Mouse (Mus musculus) stomach, embryonic 15.5 days (tissue): ENCODE measurements around the gene C1rl. TPM values are rescaled to one million over a fixed set of nuclear protein-coding genes. Genes with fewer than 3 reads are reported as not detected.
"Not testable (repeated sequence)": the region's sequence is repeated elsewhere in the genome, so short reads cannot be mapped to it uniquely, and the experiment has no call there.

Experiments used
- ATAC-seq: fragments of 200-750 bp; cut with Nextera tagmentation; 2 replicates; pipeline ENCODE4 v1.8.0; 2017; ENCODE audit warnings: low read depth, moderate number of reproducible peaks, moderate TSS enrichment; ENCODE audit not compliant: insufficient read depth, low FRiP score
- H3K27ac ChIP-seq: fragments of 300-500 bp; sonication (generic); 2 replicates; pipeline ENCODE4 v1.5.1; 2015; ENCODE audit warnings: mild to moderate bottlenecking, inconsistent platforms
- H3K27me3 ChIP-seq: fragments of 300-500 bp; sonication (generic); replicated peaks from 2 replicates; pipeline ENCODE4 v1.6.1; 2015; ENCODE audit warnings: inconsistent platforms
- H3K36me3 ChIP-seq: fragments of 300-500 bp; sonication (generic); 2 replicates; pipeline ENCODE4 v1.6.1; 2015; ENCODE audit warnings: inconsistent platforms
- H3K4me1 ChIP-seq: fragments of 300-500 bp; sonication (generic); 2 replicates; pipeline ENCODE4 v1.6.1; 2015; ENCODE audit warnings: inconsistent platforms
- H3K4me2 ChIP-seq: fragments of 300-500 bp; sonication (generic); 2 replicates; pipeline ENCODE4 v1.6.1; 2015; ENCODE audit warnings: mild to moderate bottlenecking, inconsistent platforms
- H3K4me3 ChIP-seq: fragments of 300-500 bp; sonication (generic); replicated peaks from 2 replicates; pipeline ENCODE4 v1.5.1; 2015; ENCODE audit warnings: inconsistent platforms
- H3K9ac ChIP-seq: fragments of 300-500 bp; sonication (generic); 2 replicates; pipeline ENCODE4 v1.6.1; 2015; ENCODE audit warnings: inconsistent platforms
- H3K9me3 ChIP-seq: fragments of 300-500 bp; sonication (generic); 2 replicates; pipeline ENCODE4 v1.6.1; 2016; ENCODE audit warnings: inconsistent platforms
- WGBS: fragments of 180-500 bp; shearing (Covaris S2); methylation state at CpG from one replicate; pipeline ENCODE4 v1.1.7; 2015; 5-methylcytosine and 5-hydroxymethylcytosine counted together
- polyA plus RNA-seq: library from polyadenylated mRNA; unstranded; fragments of >200 nt; fragmentation: Nextera tagmentation; extraction: Ambion mirVana; gene quantifications from 2 replicates; pipeline ENCODE4 v1.2.1, GENCODE M21; 2015

The C1rl gene
- polyA plus RNA-seq, 1 experiment from 2014 or later = 2.2 TPM

DNA sequence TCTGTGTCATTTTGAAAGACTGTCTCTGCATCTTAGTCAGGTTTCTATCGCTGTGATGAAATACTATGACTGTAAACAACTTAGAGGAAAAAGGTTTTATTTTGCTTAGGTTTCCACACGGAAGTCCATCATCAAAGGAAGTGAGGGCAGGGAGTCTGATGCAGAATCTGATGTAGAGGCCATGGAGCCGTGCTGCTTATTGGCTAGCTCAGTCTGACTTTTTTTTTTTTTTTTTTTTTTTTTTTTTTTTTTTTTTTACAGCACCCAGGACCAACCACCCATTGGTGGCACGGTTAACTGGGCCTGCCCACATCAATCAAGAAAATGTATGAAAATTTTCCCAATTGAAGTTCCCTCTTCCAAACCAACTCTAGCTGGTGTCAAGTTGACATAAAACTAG, 4.0 kb upstream of the C1rl start:
- no peaks in the 10 kb centered on the region for H3K36me3 ChIP-seq
- ATAC-seq = no peak
- no peak overlapping the region for H3K27ac ChIP-seq
- H3K4me2 ChIP-seq = no peak overlapping the region
- H3K9ac ChIP-seq = no peak overlapping the region
- 73% methylated on average over 4 of the region's 4 CpGs for WGBS
- no peaks in the 10 kb centered on the region for H3K9me3 ChIP-seq
- no peaks in the 10 kb centered on the region for H3K27me3 ChIP-seq
- no peaks in the 10 kb centered on the region for H3K4me1 ChIP-seq
- H3K4me3 ChIP-seq = no peak overlapping the region

DNA sequence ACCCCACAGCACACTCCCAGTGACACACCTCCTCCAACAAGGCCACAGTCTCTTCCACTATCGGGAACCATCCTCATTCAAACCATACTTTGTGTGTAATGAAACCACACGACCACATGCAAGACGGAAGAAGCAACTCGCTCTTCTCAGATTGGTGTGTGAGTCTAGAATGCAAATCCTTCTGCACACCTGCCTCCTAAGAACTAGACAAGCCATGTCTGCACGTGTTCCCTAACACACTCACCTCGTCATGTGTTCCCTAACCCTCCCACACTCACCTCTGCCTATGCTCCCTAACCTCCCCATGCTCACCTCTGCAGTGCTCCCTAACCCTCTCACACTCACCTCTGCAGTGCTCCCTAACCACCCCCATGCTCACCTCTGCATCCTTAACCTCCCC, 1.5 kb upstream of the C1rl start:
- H3K4me2 ChIP-seq = no peak overlapping the region
- H3K9me3 ChIP-seq = no peaks in the 10 kb centered on the region
- no peaks in the 10 kb centered on the region for H3K27me3 ChIP-seq
- H3K4me3 ChIP-seq = no peak overlapping the region
- no peak overlapping the region for H3K9ac ChIP-seq
- no peak overlapping the region for H3K27ac ChIP-seq
- no peak for ATAC-seq
- WGBS = 78% methylated on average over 6 of the region's 6 CpGs
- H3K4me1 ChIP-seq = no peaks in the 10 kb centered on the region
- no peaks in the 10 kb centered on the region for H3K36me3 ChIP-seq

DNA sequence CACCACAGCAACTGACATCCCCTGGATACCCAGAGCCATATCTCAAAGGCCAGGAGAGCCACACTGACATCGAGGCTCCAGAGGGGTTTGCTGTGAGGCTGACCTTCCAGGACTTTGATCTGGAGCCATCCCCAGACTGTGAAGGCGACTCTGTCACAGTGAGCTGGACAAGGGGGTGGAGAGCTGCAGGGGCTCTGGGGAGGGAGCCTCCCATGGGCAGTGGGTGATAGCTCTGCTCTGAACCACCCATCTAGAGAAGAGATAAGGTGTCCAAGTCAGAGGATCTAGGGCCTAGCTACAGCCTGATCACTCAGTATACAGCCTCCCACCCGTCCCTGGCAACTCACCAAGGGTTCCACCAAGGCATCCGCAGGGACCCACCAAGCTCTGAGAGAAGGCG, 973 bp downstream of the C1rl start:
- 69% methylated on average over 5 of the region's 5 CpGs for WGBS
- Histone ChIP-seq H3K27me3 (no peaks in the 10 kb centered on the region), H3K9me3 (no peaks in the 10 kb centered on the region), H3K4me3 (no peak overlapping the region), H3K4me2 (no peak overlapping the region), H3K9ac (no peak overlapping the region), H3K27ac (peak overlapping the region; percentile 23; the same call in 1 of the 2 replicates), H3K4me1 (no peaks in the 10 kb centered on the region), H3K36me3 (no peaks in the 10 kb centered on the region)
- ATAC-seq = no peak; the same call in 1 of the 2 replicates

DNA sequence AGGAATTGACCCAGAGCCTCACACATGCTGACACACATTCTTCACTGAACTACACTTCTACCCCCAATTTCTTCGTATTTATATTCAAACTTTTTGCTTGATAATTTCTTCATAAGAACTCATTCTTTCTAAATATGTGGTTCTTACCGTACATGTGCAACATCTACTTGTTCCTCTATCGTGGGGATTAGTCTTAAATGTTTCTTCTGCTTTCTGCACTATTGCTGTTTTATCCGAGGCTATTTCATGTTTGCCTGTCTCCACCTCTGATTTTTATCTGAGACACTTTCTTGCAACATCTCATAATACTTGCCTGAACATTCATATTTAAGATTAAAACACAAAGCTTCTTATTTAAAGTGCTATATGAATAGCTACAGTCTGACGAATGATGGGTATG, 3.1 kb downstream of the C1rl start:
- Histone ChIP-seq H3K27me3 (no peaks in the 10 kb centered on the region), H3K4me3 (no peak overlapping the region), H3K27ac (no peak overlapping the region), H3K4me1 (no peaks in the 10 kb centered on the region), H3K9me3 (no peaks in the 10 kb centered on the region), H3K36me3 (no peaks in the 10 kb centered on the region), H3K9ac (no peak overlapping the region), H3K4me2 (no peak overlapping the region)
- 88% methylated on average over 5 of the region's 5 CpGs for WGBS
- ATAC-seq = no peak

DNA sequence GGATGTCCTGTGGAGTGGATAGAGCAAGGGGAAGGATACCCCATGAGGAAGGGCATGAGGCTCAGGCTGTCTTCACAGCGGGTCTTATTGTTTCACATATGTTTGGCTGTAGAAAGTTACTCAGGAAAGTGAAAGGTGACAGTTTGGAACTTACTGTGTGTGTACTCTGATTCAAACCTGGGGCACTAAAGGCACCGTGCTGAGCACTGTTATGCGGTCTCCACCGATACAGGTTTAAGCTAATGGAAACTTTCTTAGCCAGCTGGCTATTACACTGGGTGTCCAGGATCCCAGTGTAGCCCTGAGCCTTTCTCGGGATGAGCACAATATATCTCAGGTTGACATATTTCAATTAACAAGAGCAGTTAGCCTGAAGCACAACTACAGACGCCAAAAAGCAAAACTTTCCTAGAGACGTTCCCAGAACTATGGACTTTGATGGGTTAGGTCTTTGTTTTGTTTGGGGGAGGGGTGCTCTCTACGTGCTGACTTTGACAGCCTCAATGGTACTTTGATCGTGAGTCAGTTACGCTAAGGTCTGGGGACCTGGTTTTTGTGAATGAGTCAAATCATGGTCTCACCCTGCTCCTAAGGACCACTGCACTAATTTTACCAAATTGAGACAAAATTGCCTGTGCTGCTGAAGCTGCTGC, 7.1 kb downstream of the C1rl start:
- ATAC-seq = no peak
- no peaks in the 10 kb centered on the region for H3K27me3 ChIP-seq
- no peaks in the 10 kb centered on the region for H3K36me3 ChIP-seq
- WGBS = 43% methylated on average over 10 of the region's 10 CpGs
- H3K4me1 ChIP-seq = no peaks in the 10 kb centered on the region
- no peak overlapping the region for H3K4me2 ChIP-seq
- H3K4me3 ChIP-seq = no peak overlapping the region
- no peak overlapping the region for H3K9ac ChIP-seq
- H3K9me3 ChIP-seq = no peaks in the 10 kb centered on the region
- no peak overlapping the region for H3K27ac ChIP-seq

DNA sequence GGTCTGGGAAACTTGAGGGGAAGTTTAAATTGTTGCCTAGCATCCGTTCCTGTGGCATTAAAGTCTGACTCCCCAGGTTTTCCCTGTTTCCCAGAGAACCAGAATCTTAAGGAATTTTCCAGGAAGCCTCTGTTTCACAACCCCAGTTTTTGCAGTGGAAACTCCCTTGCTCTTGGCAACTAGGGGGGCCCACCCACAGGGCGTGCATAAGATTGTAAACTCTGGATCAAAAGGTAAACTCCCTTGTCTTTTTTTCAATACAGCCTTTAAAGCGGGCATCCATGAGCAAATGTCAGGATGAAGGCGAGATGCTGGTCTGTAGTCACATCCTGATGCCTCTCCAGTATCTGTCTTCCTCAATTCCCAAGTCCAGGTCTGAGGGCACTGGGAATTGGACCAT, 8.6 kb downstream of the C1rl start:
- H3K9ac ChIP-seq = no peak overlapping the region
- H3K4me1 ChIP-seq = no peaks in the 10 kb centered on the region
- 73% methylated on average over 4 of the region's 4 CpGs for WGBS
- H3K4me2 ChIP-seq = no peak overlapping the region
- H3K9me3 ChIP-seq = no peaks in the 10 kb centered on the region
- no peaks in the 10 kb centered on the region for H3K36me3 ChIP-seq
- H3K4me3 ChIP-seq = no peak overlapping the region
- no peaks in the 10 kb centered on the region for H3K27me3 ChIP-seq
- H3K27ac ChIP-seq = no peak overlapping the region
- ATAC-seq = no peak

DNA sequence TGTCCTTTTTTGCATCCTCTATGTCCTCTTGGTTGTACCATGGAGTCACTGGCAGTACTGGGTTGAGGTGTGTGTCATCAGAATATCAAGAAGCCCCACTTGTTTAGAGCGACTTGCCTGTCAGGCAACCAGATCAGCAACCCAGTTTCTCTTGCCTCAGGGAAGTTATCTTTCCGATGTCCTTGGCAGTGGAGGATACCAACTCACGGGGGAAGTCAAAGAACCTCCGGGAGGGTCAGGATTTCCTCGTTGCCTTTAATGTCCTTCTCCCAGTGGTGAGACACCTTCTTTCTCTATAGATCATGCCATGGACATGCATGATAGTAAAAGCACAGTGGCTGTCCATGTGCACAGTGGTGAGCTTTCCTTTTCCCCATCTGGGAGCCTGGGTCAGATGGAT, 9.1 kb downstream of the C1rl start:
- no peaks in the 10 kb centered on the region for H3K9me3 ChIP-seq
- H3K4me1 ChIP-seq = no peaks in the 10 kb centered on the region
- H3K36me3 ChIP-seq = no peaks in the 10 kb centered on the region
- 85% methylated on average over 5 of the region's 5 CpGs for WGBS
- no peak overlapping the region for H3K9ac ChIP-seq
- ATAC-seq = no peak
- H3K27ac ChIP-seq = no peak overlapping the region
- H3K27me3 ChIP-seq = no peaks in the 10 kb centered on the region
- H3K4me2 ChIP-seq = no peak overlapping the region
- H3K4me3 ChIP-seq = no peak overlapping the region

DNA sequence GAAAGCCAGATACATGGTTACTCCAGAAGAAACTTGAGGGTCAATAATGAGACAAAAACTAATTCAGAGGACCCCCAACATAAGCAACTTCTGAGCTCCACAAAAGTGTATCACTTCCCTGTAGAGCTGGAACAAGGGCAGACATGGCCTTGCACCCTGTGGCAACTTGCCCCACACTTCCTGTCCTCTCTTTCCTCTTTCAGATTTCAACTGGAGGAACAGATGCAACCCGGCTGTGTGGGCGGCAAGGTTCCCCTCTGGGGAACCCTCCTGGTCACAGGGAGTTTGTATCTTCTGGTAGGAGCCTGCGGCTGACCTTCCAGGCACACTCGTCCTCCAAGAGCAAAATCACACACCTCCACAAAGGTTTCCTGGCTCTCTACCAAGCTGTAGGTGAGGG, 12.1 kb downstream of the C1rl start:
- no peak overlapping the region for H3K27ac ChIP-seq
- 75% methylated on average over 4 of the region's 4 CpGs for WGBS
- no peak overlapping the region for H3K4me2 ChIP-seq
- no peaks in the 10 kb centered on the region for H3K9me3 ChIP-seq
- no peaks in the 10 kb centered on the region for H3K36me3 ChIP-seq
- H3K4me3 ChIP-seq = no peak overlapping the region
- no peaks in the 10 kb centered on the region for H3K27me3 ChIP-seq
- no peaks in the 10 kb centered on the region for H3K4me1 ChIP-seq
- H3K9ac ChIP-seq = no peak overlapping the region
- no peak for ATAC-seq

DNA sequence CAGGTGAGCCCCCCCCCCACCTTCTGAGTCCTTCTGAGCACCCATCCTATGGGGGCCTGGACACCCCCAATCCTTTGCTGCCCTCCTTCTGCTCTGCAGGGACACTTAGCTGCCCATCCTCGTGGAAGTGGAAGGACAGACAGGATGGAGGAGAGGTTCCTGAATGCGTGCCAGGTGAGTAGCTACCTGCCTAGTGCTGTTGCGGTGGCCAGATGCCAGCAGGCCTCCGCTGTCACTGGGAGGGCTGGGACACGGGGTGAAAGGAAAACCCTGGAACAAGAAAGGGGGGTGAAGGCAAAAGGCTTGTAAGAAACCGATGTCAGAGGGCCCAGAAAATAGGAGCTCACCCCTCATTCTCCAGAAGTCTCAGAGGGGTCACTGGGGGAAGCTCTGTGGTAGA, 14.1 kb downstream of the C1rl start:
- H3K9ac ChIP-seq = no peak overlapping the region
- H3K27me3 ChIP-seq = no peaks in the 10 kb centered on the region
- WGBS = 77% methylated on average over 6 of the region's 6 CpGs
- no peaks in the 10 kb centered on the region for H3K9me3 ChIP-seq
- H3K27ac ChIP-seq = no peak overlapping the region
- no peaks in the 10 kb centered on the region for H3K4me1 ChIP-seq
- no peak overlapping the region for H3K4me3 ChIP-seq
- no peak for ATAC-seq
- H3K4me2 ChIP-seq = no peak overlapping the region
- H3K36me3 ChIP-seq = no peaks in the 10 kb centered on the region

DNA sequence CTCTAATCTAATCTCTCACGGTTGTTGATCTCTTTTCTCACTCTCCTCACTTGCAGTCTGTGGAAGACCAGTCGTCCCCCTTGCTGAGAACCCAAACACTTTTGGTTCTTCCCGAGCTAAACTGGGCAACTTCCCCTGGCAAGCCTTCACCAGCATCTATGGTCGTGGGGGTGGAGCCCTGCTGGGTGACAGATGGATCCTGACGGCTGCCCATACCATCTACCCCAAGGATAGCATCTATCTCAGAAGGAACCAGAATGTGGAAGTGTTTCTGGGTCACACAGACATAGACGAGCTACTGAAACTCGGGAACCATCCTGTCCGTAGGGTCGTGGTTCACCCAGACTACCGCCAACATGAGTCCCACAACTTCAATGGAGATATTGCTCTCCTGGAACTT, 15.4 kb downstream of the C1rl start:
- H3K36me3 ChIP-seq = no peaks in the 10 kb centered on the region
- 76% methylated on average over 10 of the region's 10 CpGs for WGBS
- H3K4me2 ChIP-seq = no peak overlapping the region
- no peaks in the 10 kb centered on the region for H3K27me3 ChIP-seq
- H3K9ac ChIP-seq = no peak overlapping the region
- no peaks in the 10 kb centered on the region for H3K9me3 ChIP-seq
- no peaks in the 10 kb centered on the region for H3K4me1 ChIP-seq
- H3K4me3 ChIP-seq = no peak overlapping the region
- no peak overlapping the region for H3K27ac ChIP-seq
- no peak for ATAC-seq

DNA sequence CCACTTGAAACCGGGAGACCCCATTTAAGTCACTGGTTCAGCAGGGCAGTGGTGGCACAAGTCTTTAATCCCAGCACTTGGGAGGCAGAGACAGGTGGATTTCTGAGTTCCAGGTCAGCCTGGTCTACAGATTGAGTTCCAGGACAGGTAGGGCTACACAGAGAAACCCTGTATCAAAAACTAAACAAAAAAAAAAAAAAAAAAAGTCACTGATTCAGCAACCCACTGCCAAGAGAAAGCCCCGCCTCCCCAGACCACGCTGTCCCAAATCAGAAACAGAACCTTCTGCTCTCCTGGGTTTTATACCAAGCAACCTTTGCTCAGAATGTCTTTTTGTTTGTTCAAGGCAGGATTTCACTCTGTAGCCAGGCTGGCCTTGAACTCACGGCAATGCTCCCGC, 16.3 kb downstream of the C1rl start:
- not testable (repeated sequence) for H3K4me3 ChIP-seq, H3K36me3 ChIP-seq, H3K27ac ChIP-seq, ATAC-seq, H3K4me2 ChIP-seq, H3K9me3 ChIP-seq, H3K4me1 ChIP-seq, H3K27me3 ChIP-seq, H3K9ac ChIP-seq
- 86% methylated on average over 5 of the region's 5 CpGs for WGBS

DNA sequence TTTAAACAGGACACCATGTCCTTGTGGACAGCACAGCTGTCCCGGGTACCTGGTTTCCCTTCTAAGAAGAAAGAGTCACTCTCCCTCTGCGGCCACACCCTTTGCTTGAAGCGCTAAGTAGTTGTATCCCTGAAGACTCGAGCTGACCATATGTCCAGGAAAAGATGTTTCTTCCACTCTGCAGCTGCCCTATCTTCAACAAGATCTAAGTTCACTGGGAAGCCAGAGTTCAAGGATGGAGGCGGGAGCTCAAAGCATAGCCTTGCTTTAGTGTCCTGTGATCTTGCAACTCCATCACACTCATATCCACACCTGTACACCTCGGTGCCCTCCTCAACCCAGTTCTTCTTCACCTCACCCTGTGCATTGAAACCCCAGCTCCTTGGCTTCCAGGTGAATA, 19.0 kb downstream of the C1rl start:
- no peak for ATAC-seq
- WGBS = 61% methylated on average over 6 of the region's 6 CpGs

DNA sequence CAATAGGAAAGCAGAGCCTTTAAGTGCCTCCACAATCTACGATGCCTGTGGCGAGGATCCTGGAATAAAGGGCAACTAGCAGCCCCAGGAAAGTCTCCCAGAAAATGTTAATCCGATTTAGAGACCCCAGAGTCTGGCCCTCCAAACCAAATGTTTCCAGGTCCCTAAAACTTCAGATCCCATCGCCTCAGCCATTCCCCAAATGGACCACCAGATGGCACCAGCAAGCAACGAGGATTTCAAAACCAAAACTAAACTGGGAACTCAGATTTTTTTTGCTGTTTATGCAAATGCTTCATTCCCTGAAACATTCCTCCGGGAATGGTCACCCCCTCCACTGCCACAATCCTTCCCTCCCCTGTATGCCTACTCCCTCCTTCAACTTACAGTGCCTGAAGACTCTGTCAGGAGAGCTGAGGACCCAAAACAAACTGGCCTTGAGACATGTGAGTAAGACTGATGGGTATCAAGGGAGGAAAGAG, 19.5 kb downstream of the C1rl start, which contains the start of gene C1ra:
TSS of gene C1ra (plus strand) at position 51 of the 482 bp plus-strand sequence.
- H3K27me3 ChIP-seq = no peaks in the 10 kb centered on the region
- WGBS = 6% methylated on average over 6 of the region's 6 CpGs
- peak within 1 kb of the TSS; percentile 30 for H3K4me3 ChIP-seq
- H3K4me1 ChIP-seq = no peaks in the 10 kb centered on the region
- ATAC-seq = no peak
- no peak within 1 kb of the TSS for H3K9ac ChIP-seq
- H3K4me2 ChIP-seq = peak within 1 kb of the TSS; percentile 51
- no peaks in the 10 kb centered on the region for H3K36me3 ChIP-seq
- no peak within 1 kb of the TSS for H3K27ac ChIP-seq
- no peaks in the 10 kb centered on the region for H3K9me3 ChIP-seq

More for the DNA sequence above, 19.0 kb downstream of the C1rl start:
- Histone ChIP-seq H3K4me2 (no peak overlapping the region), H3K27me3 (no peaks in the 10 kb centered on the region), H3K4me3 (no peak overlapping the region), H3K9ac (no peak overlapping the region), H3K27ac (no peak overlapping the region), H3K36me3 (no peaks in the 10 kb centered on the region), H3K4me1 (no peaks in the 10 kb centered on the region), H3K9me3 (no peaks in the 10 kb centered on the region)
